Mouse (Mus musculus) CD4-positive naive resting alpha-beta T cell, adult 76 days (primary cell): ENCODE measurements around the gene Gm7980. TPM values are rescaled to one million over a fixed set of nuclear protein-coding genes. Genes with fewer than 3 reads are reported as not detected.

Experiments
- total RNA-seq: library from RNA; stranded (reverse); gene quantifications from one replicate; pipeline ENCODE4 v1.2.4, GENCODE M21; 2023

Gene Gm7980
- total RNA-seq = not detected

GRCm38 (mm10) chr14:41907190-41907589 is at the start of gene Gm7980:
Gene Gm7980, minus strand, starts transcription at chr14:41907290.

GRCm38 (mm10) chr14:41943695-41944094 is 36.6 kb upstream of the Gm7980 start, which contains the start of gene 1700024B05Rik:
Gene 1700024B05Rik, plus strand, starts transcription at chr14:41943995.

GRCm38 (mm10) chr14:41924649-41925048 is 17.6 kb upstream of the Gm7980 start, which contains the start of gene 1700049E17Rik1:
Gene 1700049E17Rik1, plus strand, starts transcription at chr14:41924949.

Other genes with a start within 250 kb of the Gm7980 start
- not detected for gene Gm8068, start 205.4 kb downstream of the Gm7980 start, total RNA-seq
- not detected for gene Gm7929, start 156.7 kb downstream of the Gm7980 start, total RNA-seq
- gene Gm47189, start 134.8 kb downstream of the Gm7980 start, total RNA-seq = not detected
- not detected for gene 1700049E17Rik1, start 17.7 kb upstream of the Gm7980 start, total RNA-seq
- not detected for gene 1700024B05Rik, start 36.7 kb upstream of the Gm7980 start, total RNA-seq
- not detected for gene Gm6401, start 60.6 kb upstream of the Gm7980 start, total RNA-seq
- not detected for gene Gm3543, start 76.0 kb upstream of the Gm7980 start, total RNA-seq
- gene Gm7951, start 210.1 kb upstream of the Gm7980 start, total RNA-seq = not detected